Mouse (Mus musculus) hindbrain, embryonic 15.5 days (tissue): Measurements from ENCODE around the gene Sh3d21. TPM values are rescaled to one million over a fixed set of nuclear protein-coding genes. Genes with fewer than 3 reads are reported as not detected.

ENCODE experiments used
- ATAC-seq: fragments of 200-750 bp; cut with Nextera tagmentation; 2 replicates; pipeline ENCODE4 v1.8.0; 2017; ENCODE audit warnings: low read depth, moderate number of reproducible peaks, moderate TSS enrichment; ENCODE audit not compliant: low FRiP score
- H3K27ac ChIP-seq: fragments of 300-500 bp; sonication (generic); replicated peaks from 2 replicates; pipeline ENCODE4 v1.5.1; 2015; ENCODE audit warnings: mild to moderate bottlenecking, inconsistent platforms
- H3K27me3 ChIP-seq: fragments of 300-500 bp; sonication (generic); 2 replicates; pipeline ENCODE4 v1.6.1; 2015; ENCODE audit warnings: control low read depth, inconsistent platforms
- H3K36me3 ChIP-seq: fragments of 300-500 bp; sonication (generic); 2 replicates; pipeline ENCODE4 v1.6.1; 2015; ENCODE audit warnings: control low read depth, inconsistent platforms
- H3K4me1 ChIP-seq: fragments of 300-500 bp; sonication (generic); replicated peaks from 2 replicates; pipeline ENCODE4 v1.6.1; 2015; ENCODE audit warnings: control low read depth, inconsistent platforms
- H3K4me2 ChIP-seq: fragments of 300-500 bp; sonication (generic); 2 replicates; pipeline ENCODE4 v1.6.1; 2015; ENCODE audit warnings: moderate library complexity, mild to moderate bottlenecking, inconsistent platforms
- H3K4me3 ChIP-seq: fragments of 300-500 bp; sonication (generic); 2 replicates; pipeline ENCODE4 v1.5.1; 2015; ENCODE audit warnings: mild to moderate bottlenecking, inconsistent platforms
- H3K9ac ChIP-seq: fragments of 300-500 bp; sonication (generic); 2 replicates; pipeline ENCODE4 v1.6.1; 2015; ENCODE audit warnings: inconsistent platforms
- H3K9me3 ChIP-seq: fragments of 300-500 bp; sonication (generic); 2 replicates; pipeline ENCODE4 v1.6.1; 2016; ENCODE audit warnings: control low read depth, inconsistent platforms
- WGBS: fragments of 180-500 bp; shearing (Covaris S2); methylation state at CpG from one replicate; pipeline ENCODE4 v1.1.7; 2015; 5-methylcytosine and 5-hydroxymethylcytosine counted together
- polyA plus RNA-seq: library from polyadenylated mRNA; unstranded; fragments of >200 nt; fragmentation: Nextera tagmentation; extraction: Ambion mirVana; gene quantifications from 2 replicates; pipeline ENCODE4 v1.2.1, GENCODE M21; 2015

Gene Sh3d21
- polyA plus RNA-seq, 1 experiment from 2014 or later = 2.0 TPM

DNA sequence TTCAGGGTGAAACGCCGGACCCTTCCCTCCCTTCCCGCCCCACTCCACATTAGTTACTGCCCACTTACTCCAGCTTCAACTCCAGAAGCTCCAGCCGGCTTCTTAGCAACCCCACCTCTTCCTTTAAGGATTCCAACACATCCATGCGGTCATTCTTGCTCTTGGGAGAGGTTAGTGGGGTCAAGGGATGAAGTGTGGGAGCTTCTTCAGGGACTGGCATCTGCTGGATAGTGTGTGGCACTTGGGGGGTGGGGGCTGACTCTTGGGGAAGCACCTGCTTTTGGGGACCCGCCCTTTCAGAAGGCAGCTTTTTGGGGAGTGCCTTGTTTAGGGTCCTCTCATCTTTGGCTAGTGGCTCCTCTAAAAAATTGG is 12.4 kb downstream of the Sh3d21 start:
- 80% methylated on average over 6 of the region's 6 CpGs for WGBS
- H3K27me3 ChIP-seq = peaks cover 34% of the 10 kb centered on the region
- no peak overlapping the region for H3K27ac ChIP-seq

GRCm38 (mm10) chr4:126150297-126150948 is 12.9 kb downstream of the Sh3d21 start:
- Histone ChIP-seq H3K27ac (no peak overlapping the region), H3K9me3 (no peaks in the 10 kb centered on the region), H3K4me2 (no peak overlapping the region), H3K4me3 (no peak overlapping the region), H3K4me1 (peaks cover 22% of the 10 kb centered on the region), H3K27me3 (peaks cover 34% of the 10 kb centered on the region), H3K9ac (no peak overlapping the region), H3K36me3 (no peaks in the 10 kb centered on the region)
- WGBS = 61% methylated on average over 16 of the region's 16 CpGs
- ATAC-seq = no peak

More for the DNA sequence above, 12.4 kb downstream of the Sh3d21 start:
- no peak for ATAC-seq
- Histone ChIP-seq H3K9ac (no peak overlapping the region), H3K4me3 (no peak overlapping the region), H3K36me3 (no peaks in the 10 kb centered on the region), H3K4me1 (peaks cover 22% of the 10 kb centered on the region), H3K9me3 (no peaks in the 10 kb centered on the region), H3K4me2 (no peak overlapping the region)

- H3K4me1 ChIP-seq = peaks cover 22% of the 10 kb centered on the region
- no peaks in the 10 kb centered on the region for H3K9me3 ChIP-seq
- H3K27me3 ChIP-seq = peaks cover 34% of the 10 kb centered on the region
- H3K27ac ChIP-seq = 0 out of 2 replicates have a peak overlapping the region, but pooled peaks have one; percentile 4
- no peak overlapping the region for H3K9ac ChIP-seq
- no peak for ATAC-seq
- H3K4me3 ChIP-seq = no peak overlapping the region
- no peaks in the 10 kb centered on the region for H3K36me3 ChIP-seq
- H3K4me2 ChIP-seq = peak overlapping the region; percentile 57; the same call in 1 of the 2 replicates
- 54% methylated on average over 10 of the region's 10 CpGs for WGBS
Measured at GRCm38 (mm10) chr4:126149798-126150197, 13.5 kb downstream of the Sh3d21 start.

DNA sequence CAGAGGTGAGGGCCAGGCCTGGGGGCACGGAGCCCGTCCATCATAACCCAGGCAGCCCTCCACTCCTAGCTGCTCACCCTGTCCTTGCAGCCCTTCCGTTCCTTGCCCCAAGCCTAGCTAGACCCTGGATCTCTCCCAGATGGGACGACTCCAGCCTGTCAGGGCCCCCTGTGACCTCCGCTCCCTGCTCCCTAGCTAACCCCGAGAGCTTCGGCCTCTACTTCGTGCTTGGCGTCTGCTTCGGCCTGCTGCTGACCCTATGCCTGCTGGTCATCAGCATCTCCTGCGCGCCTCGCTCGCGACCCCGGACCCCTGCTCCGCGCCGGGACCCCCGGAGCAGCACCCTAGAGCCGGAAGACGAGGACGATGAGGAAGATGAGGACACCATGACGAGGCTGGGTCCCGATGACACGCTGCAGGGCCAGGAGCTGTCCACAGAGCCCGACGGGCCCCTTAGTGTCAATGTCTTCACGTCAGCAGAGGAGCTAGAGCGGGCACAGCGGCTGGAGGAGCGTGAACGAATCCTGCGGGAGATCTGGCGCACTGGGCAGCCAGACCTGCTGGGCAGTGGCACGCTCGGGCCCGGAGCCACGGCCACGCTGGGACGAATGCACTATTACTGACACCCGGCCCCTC is 14.1 kb downstream of the Sh3d21 start:
- Histone ChIP-seq H3K4me3 (peak overlapping the region; percentile 40), H3K9ac (peak overlapping the region; percentile 36), H3K4me1 (peaks cover 22% of the 10 kb centered on the region), H3K27me3 (peaks cover 34% of the 10 kb centered on the region), H3K4me2 (peak overlapping the region; percentile 57), H3K27ac (no peak overlapping the region), H3K36me3 (no peaks in the 10 kb centered on the region), H3K9me3 (no peaks in the 10 kb centered on the region)
- WGBS = 18% methylated on average over 42 of the region's 42 CpGs
- peak; percentile 23; the same call in 1 of the 2 replicates for ATAC-seq

DNA sequence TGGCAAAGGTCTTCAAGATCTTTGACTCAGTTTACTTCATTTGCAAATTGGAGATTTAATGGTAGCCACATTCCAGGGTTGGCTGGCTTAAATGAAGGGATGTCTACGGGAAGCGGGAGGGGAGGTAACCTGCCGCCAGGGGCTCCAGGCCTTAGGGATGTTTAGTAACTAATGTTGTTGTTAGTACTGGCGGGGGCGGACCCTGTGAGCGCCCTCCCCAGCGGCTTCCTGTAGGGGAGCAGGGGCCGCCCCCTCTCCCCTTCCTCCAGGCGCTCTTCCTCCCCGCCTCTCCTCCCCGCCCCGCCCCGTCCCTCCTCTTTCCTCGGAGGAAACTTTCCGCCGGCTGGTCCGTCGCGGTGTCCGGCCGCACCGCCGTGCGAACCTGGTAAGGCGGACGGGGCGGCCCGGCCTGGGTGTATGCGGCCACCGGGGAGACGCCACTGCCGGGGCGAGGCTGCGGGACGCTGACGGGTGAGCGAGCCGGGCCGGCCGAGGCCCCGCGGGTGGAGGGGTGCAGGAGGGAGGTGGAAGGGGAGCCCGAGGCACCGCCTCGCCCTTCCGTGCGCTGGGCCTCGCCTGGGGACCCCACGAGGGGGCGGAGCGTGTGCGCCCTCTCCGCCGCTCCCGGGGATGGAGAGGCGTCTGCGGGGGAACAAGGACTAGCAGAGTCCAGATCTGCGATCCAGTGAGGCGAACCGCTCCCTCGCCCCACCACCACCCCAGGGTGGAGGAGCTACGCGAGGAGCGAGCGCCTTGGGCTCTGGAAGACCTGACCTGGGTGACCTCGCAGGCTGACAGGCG is 14.9 kb downstream of the Sh3d21 start:
- WGBS = 1% methylated on average over 60 of the region's 67 CpGs
- H3K27me3 ChIP-seq = peaks cover 34% of the 10 kb centered on the region
- ATAC-seq = peak; percentile 28; the same call in 1 of the 2 replicates

GRCm38 (mm10) chr4:126147533-126148160 is 15.6 kb downstream of the Sh3d21 start, which contains the start of gene Eva1b:
Gene Eva1b (plus strand): TSS chr4:126147744.
- Histone ChIP-seq H3K4me3 (peak within 1 kb of the TSS; percentile 40), H3K27ac (peak within 1 kb of the TSS; percentile 40), H3K27me3 (peaks cover 34% of the 10 kb centered on the region), H3K4me1 (peaks cover 22% of the 10 kb centered on the region), H3K9me3 (no peaks in the 10 kb centered on the region), H3K9ac (peak within 1 kb of the TSS; percentile 36), H3K36me3 (no peaks in the 10 kb centered on the region), H3K4me2 (peak within 1 kb of the TSS; percentile 57)
- ATAC-seq = no peak
- 2% methylated on average over 24 of the region's 24 CpGs for WGBS

More for the DNA sequence above, 14.9 kb downstream of the Sh3d21 start:
- peaks cover 22% of the 10 kb centered on the region for H3K4me1 ChIP-seq
- H3K4me3 ChIP-seq = peak overlapping the region; percentile 40
- peak overlapping the region; percentile 36 for H3K9ac ChIP-seq
- no peaks in the 10 kb centered on the region for H3K9me3 ChIP-seq
- no peaks in the 10 kb centered on the region for H3K36me3 ChIP-seq
- peak overlapping the region; percentile 40; the same call in 1 of the 2 replicates for H3K27ac ChIP-seq
- H3K4me2 ChIP-seq = peak overlapping the region; percentile 57

- peaks cover 34% of the 10 kb centered on the region for H3K27me3 ChIP-seq
- peak overlapping the region; percentile 57; the same call in 1 of the 2 replicates for H3K4me2 ChIP-seq
- H3K36me3 ChIP-seq = no peaks in the 10 kb centered on the region
- no peak overlapping the region for H3K4me3 ChIP-seq
- peaks cover 22% of the 10 kb centered on the region for H3K4me1 ChIP-seq
- no peaks in the 10 kb centered on the region for H3K9me3 ChIP-seq
- H3K9ac ChIP-seq = no peak overlapping the region
- no peak for ATAC-seq
- peak overlapping the region; percentile 40; the same call in 1 of the 2 replicates for H3K27ac ChIP-seq
- WGBS = 51% methylated on average over 9 of the region's 9 CpGs
Measured at GRCm38 (mm10) chr4:126146974-126147532, 16.2 kb downstream of the Sh3d21 start.

DNA sequence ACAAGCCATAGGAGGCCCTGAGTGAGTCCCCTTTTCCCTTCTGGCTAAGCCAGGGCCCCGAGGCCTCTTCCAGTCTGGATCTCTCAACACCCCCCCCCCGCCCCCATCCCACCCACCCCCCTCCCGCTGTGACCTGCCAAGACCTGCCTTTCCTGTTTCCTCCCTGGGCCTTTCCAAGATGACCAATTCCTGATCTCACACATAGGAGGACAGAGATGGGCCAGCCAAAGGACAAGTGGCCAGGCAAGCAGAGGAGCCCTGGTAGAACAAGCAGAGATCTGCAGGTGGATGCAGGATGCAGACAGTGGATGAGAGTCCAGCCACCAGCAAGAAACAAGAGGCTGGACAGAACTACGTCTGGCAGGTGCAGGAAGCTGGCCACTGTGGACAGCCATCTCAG is 17.9 kb downstream of the Sh3d21 start:
- no peaks in the 10 kb centered on the region for H3K36me3 ChIP-seq
- no peak for ATAC-seq
- H3K4me1 ChIP-seq = peaks cover 22% of the 10 kb centered on the region
- H3K9ac ChIP-seq = no peak overlapping the region
- peaks cover 30% of the 10 kb centered on the region for H3K27me3 ChIP-seq
- 62% methylated on average over 4 of the region's 4 CpGs for WGBS
- H3K27ac ChIP-seq = no peak overlapping the region
- H3K9me3 ChIP-seq = no peaks in the 10 kb centered on the region
- no peak overlapping the region for H3K4me2 ChIP-seq
- no peak overlapping the region for H3K4me3 ChIP-seq

- no peak overlapping the region for H3K9ac ChIP-seq
- no peaks in the 10 kb centered on the region for H3K9me3 ChIP-seq
- no peaks in the 10 kb centered on the region for H3K27me3 ChIP-seq
- no peak overlapping the region for H3K4me3 ChIP-seq
- no peak overlapping the region for H3K27ac ChIP-seq
- H3K36me3 ChIP-seq = peaks cover 37% of the 10 kb centered on the region
- no peak overlapping the region for H3K4me2 ChIP-seq
- no peaks in the 10 kb centered on the region for H3K4me1 ChIP-seq
- ATAC-seq = no peak
- 72% methylated on average over 5 of the region's 5 CpGs for whole genome bisulfite sequencing
Measured at GRCm38 (mm10) chr4:126141021-126141420, 22.3 kb downstream of the Sh3d21 start.

DNA sequence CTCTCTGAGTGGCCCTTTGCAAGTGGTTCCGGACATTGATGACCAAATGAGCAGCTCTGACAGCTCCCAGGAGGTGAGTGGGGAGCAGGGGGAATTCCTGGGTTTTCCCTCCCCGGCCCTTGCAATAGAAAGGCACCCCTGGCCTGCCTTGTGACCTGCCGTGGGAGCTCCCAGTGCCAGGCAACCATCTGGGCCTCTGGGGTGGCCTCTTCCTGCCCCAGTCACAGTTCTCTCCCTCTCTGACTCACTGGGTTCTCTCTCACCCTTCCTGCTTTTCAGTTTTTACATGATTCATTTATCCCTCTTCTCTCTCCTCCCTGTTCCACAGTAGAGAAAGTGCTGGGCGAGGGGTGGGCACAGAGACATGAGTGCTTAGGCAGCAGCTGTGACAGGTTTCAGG is 25.5 kb downstream of the Sh3d21 start:
- Histone ChIP-seq H3K27me3 (no peaks in the 10 kb centered on the region), H3K4me2 (no peak overlapping the region), H3K27ac (no peak overlapping the region), H3K9ac (no peak overlapping the region), H3K4me3 (no peak overlapping the region), H3K36me3 (peaks cover 52% of the 10 kb centered on the region), H3K9me3 (no peaks in the 10 kb centered on the region), H3K4me1 (peaks cover under 1% of the 10 kb centered on the region; the same call in 1 of the 2 replicates)
- WGBS = 83% methylated on average over 4 of the region's 4 CpGs
- no peak for ATAC-seq

DNA sequence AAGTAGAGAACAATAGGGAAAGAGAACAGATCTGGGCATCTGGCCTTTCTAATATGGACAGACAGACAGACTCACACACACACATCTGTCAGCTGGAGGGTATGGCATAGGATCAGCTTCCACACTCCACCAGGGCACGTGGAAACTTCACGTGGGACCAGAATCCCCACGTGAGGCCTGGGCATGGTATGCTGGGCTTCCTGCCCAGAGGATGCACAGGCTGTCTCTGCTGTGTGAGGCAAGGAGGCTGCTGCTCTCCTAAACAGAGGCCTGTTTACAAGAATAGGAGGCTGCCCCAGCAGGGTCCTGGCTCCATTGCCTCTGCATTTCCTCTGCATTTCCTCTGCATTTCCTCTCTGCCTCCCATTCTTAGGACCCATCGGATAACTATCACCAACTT is 28.7 kb downstream of the Sh3d21 start:
- Histone ChIP-seq H3K27me3 (no peaks in the 10 kb centered on the region), H3K9ac (no peak overlapping the region), H3K27ac (no peak overlapping the region), H3K4me3 (no peak overlapping the region), H3K4me1 (peaks cover 23% of the 10 kb centered on the region), H3K4me2 (no peak overlapping the region), H3K36me3 (peaks cover 48% of the 10 kb centered on the region), H3K9me3 (no peaks in the 10 kb centered on the region)
- 74% methylated on average over 4 of the region's 4 CpGs for WGBS
- ATAC-seq = no peak
